Mouse (Mus musculus) hindbrain, embryonic 13.5 days (tissue): ENCODE results near the gene Echs1. TPM values are rescaled to one million over a fixed set of nuclear protein-coding genes. Genes with fewer than 3 reads are reported as not detected.
A peak's percentile ranks its signal among the peaks of the same experiment; 100 is the strongest.

Experiments used
- ATAC-seq: fragments of 200-750 bp; cut with Nextera tagmentation; 2 replicates; pipeline ENCODE4 v1.8.0; 2017; ENCODE audit warnings: moderate TSS enrichment; ENCODE audit not compliant: low FRiP score
- H3K27ac ChIP-seq: fragments of 300-500 bp; sonication (generic); 2 replicates; pipeline ENCODE4 v1.5.1; 2015; ENCODE audit warnings: inconsistent platforms, mild to moderate bottlenecking, moderate library complexity
- H3K27me3 ChIP-seq: fragments of 300-500 bp; sonication (generic); 2 replicates; pipeline ENCODE4 v1.6.1; 2015; ENCODE audit warnings: mild to moderate bottlenecking, inconsistent platforms
- H3K36me3 ChIP-seq: fragments of 300-500 bp; sonication (generic); 2 replicates; pipeline ENCODE4 v1.6.1; 2015; ENCODE audit warnings: mild to moderate bottlenecking, inconsistent platforms
- H3K4me1 ChIP-seq: fragments of 300-500 bp; sonication (generic); replicated peaks from 2 replicates; pipeline ENCODE4 v1.6.1; 2015; ENCODE audit warnings: inconsistent platforms
- H3K4me2 ChIP-seq: fragments of 300-500 bp; sonication (generic); 2 replicates; pipeline ENCODE4 v1.6.1; 2015; ENCODE audit warnings: inconsistent platforms, mild to moderate bottlenecking, moderate library complexity
- H3K4me3 ChIP-seq: fragments of 300-500 bp; sonication (generic); 2 replicates; pipeline ENCODE4 v1.5.1; 2015; ENCODE audit warnings: mild to moderate bottlenecking, inconsistent platforms
- H3K9ac ChIP-seq: fragments of 300-500 bp; sonication (generic); 2 replicates; pipeline ENCODE4 v1.6.1; 2015; ENCODE audit warnings: mild to moderate bottlenecking, inconsistent platforms
- H3K9me3 ChIP-seq: fragments of 300-500 bp; sonication (generic); 2 replicates; pipeline ENCODE4 v1.6.1; 2016; ENCODE audit warnings: inconsistent platforms
- WGBS: fragments of 180-500 bp; shearing (Covaris S2); methylation state at CpG from one replicate; pipeline ENCODE4 v1.1.7; 2015; 5-methylcytosine and 5-hydroxymethylcytosine counted together
- polyA plus RNA-seq: library from polyadenylated mRNA; unstranded; fragments of >200 nt; fragmentation: Nextera tagmentation; extraction: Ambion mirVana; gene quantifications from 2 replicates; pipeline ENCODE4 v1.2.1, GENCODE M21; 2015

Echs1 gene
- polyA plus RNA-seq, 1 experiment from 2014 or later, result 125 TPM

- H3K9me3 ChIP-seq, result no peaks in the 10 kb centered on the region
- peak overlapping the region; percentile 94 for H3K27ac ChIP-seq
- peaks cover 6% of the 10 kb centered on the region for H3K27me3 ChIP-seq
- H3K9ac ChIP-seq, result peak overlapping the region; percentile 83
- H3K4me3 ChIP-seq, result peak overlapping the region; percentile 47
- peaks cover 36% of the 10 kb centered on the region for H3K4me1 ChIP-seq
- no peaks in the 10 kb centered on the region for H3K36me3 ChIP-seq
- WGBS, result 2% methylated on average over 24 of the region's 24 CpGs
- peak; percentile 71 for ATAC-seq
- H3K4me2 ChIP-seq, result peak overlapping the region; percentile 79
These were observed 35.6 kb downstream of the Echs1 start for GRCm38 (mm10) chr7:140080503-140081156.

- no peak overlapping the region for H3K4me3 ChIP-seq
- no peak overlapping the region for H3K4me2 ChIP-seq
- H3K4me1 ChIP-seq, result peaks cover 36% of the 10 kb centered on the region
- peak overlapping the region; percentile 94; the same call in 1 of the 2 replicates for H3K27ac ChIP-seq
- H3K9me3 ChIP-seq, result no peaks in the 10 kb centered on the region
- H3K9ac ChIP-seq, result no peak overlapping the region
- no peak for ATAC-seq
- WGBS, result 6% methylated on average over 5 of the region's 5 CpGs
- H3K36me3 ChIP-seq, result peaks cover 4% of the 10 kb centered on the region
- peaks cover 6% of the 10 kb centered on the region for H3K27me3 ChIP-seq
These were observed 37.6 kb downstream of the Echs1 start for GRCm38 (mm10) chr7:140078711-140079110.

GRCm38 (mm10) chr7:140077698-140078097 lies 38.6 kb downstream of the Echs1 start:
- no peak for ATAC-seq
- Histone ChIP-seq H3K9ac (peak overlapping the region; percentile 19; the same call in 1 of the 2 replicates), H3K9me3 (no peaks in the 10 kb centered on the region), H3K27ac (no peak overlapping the region), H3K27me3 (peaks cover 10% of the 10 kb centered on the region), H3K4me1 (peaks cover 32% of the 10 kb centered on the region), H3K36me3 (peaks cover 14% of the 10 kb centered on the region), H3K4me2 (no peak overlapping the region), H3K4me3 (no peak overlapping the region)
- 82% methylated on average over 6 of the region's 6 CpGs for WGBS

GRCm38 (mm10) chr7:140070042-140070711 lies 46.1 kb downstream of the Echs1 start:
- no peak overlapping the region for H3K27ac ChIP-seq
- H3K27me3 ChIP-seq, result peaks cover 44% of the 10 kb centered on the region
- peak overlapping the region; percentile 26; the same call in 1 of the 2 replicates for H3K9ac ChIP-seq
- H3K4me2 ChIP-seq, result peak overlapping the region; percentile 38
- no peaks in the 10 kb centered on the region for H3K9me3 ChIP-seq
- no peak for ATAC-seq
- H3K4me3 ChIP-seq, result peak overlapping the region; percentile 17; the same call in 1 of the 2 replicates
- no peaks in the 10 kb centered on the region for H3K4me1 ChIP-seq
- H3K36me3 ChIP-seq, result peaks cover 43% of the 10 kb centered on the region
- WGBS, result 40% methylated on average over 39 of the region's 39 CpGs

GRCm38 (mm10) chr7:140067397-140067796 lies 48.9 kb downstream of the Echs1 start:
- WGBS, result 73% methylated on average over 6 of the region's 6 CpGs
- Histone ChIP-seq H3K9ac (no peak overlapping the region), H3K27me3 (peaks cover 51% of the 10 kb centered on the region), H3K4me3 (no peak overlapping the region), H3K27ac (no peak overlapping the region), H3K4me1 (peaks cover 5% of the 10 kb centered on the region; the same call in 1 of the 2 replicates), H3K9me3 (no peaks in the 10 kb centered on the region), H3K4me2 (no peak overlapping the region), H3K36me3 (peaks cover 26% of the 10 kb centered on the region)
- ATAC-seq, result no peak

GRCm38 (mm10) chr7:140063092-140063491 lies 53.2 kb downstream of the Echs1 start:
- no peaks in the 10 kb centered on the region for H3K36me3 ChIP-seq
- no peak overlapping the region for H3K9ac ChIP-seq
- no peak for ATAC-seq
- H3K9me3 ChIP-seq, result no peaks in the 10 kb centered on the region
- H3K4me3 ChIP-seq, result no peak overlapping the region
- H3K27me3 ChIP-seq, result peaks cover 43% of the 10 kb centered on the region
- H3K27ac ChIP-seq, result no peak overlapping the region
- peaks cover 48% of the 10 kb centered on the region for H3K4me1 ChIP-seq
- 18% methylated on average over 7 of the region's 7 CpGs for whole genome bisulfite sequencing
- H3K4me2 ChIP-seq, result no peak overlapping the region

- Histone ChIP-seq H3K27me3 (peaks cover 40% of the 10 kb centered on the region), H3K9ac (no peak overlapping the region), H3K4me3 (no peak overlapping the region), H3K9me3 (no peaks in the 10 kb centered on the region), H3K4me2 (peak overlapping the region; percentile 73; the same call in 1 of the 2 replicates), H3K36me3 (no peaks in the 10 kb centered on the region), H3K4me1 (peaks cover 56% of the 10 kb centered on the region), H3K27ac (peak overlapping the region; percentile 14; the same call in 1 of the 2 replicates)
- 7% methylated on average over 11 of the region's 11 CpGs for WGBS
- ATAC-seq, result no peak; the same call in 1 of the 2 replicates
These were observed 54.0 kb downstream of the Echs1 start for GRCm38 (mm10) chr7:140062307-140062706.

- ATAC-seq, result no peak
- Histone ChIP-seq H3K27me3 (peaks cover 40% of the 10 kb centered on the region), H3K4me1 (peaks cover 60% of the 10 kb centered on the region), H3K9me3 (no peaks in the 10 kb centered on the region), H3K36me3 (no peaks in the 10 kb centered on the region), H3K4me2 (peak overlapping the region; percentile 73), H3K9ac (peak overlapping the region; percentile 72), H3K4me3 (peak overlapping the region; percentile 36), H3K27ac (peak overlapping the region; percentile 14; the same call in 1 of the 2 replicates)
- 2% methylated on average over 6 of the region's 6 CpGs for WGBS
These were observed 54.5 kb downstream of the Echs1 start for GRCm38 (mm10) chr7:140061832-140062130.

- peak overlapping the region; percentile 69 for H3K27ac ChIP-seq
- H3K4me1 ChIP-seq, result peaks cover 65% of the 10 kb centered on the region
- peak overlapping the region; percentile 36 for H3K4me3 ChIP-seq
- peak; percentile 46 for ATAC-seq
- H3K9me3 ChIP-seq, result no peaks in the 10 kb centered on the region
- H3K4me2 ChIP-seq, result peak overlapping the region; percentile 73
- no peaks in the 10 kb centered on the region for H3K36me3 ChIP-seq
- H3K27me3 ChIP-seq, result peaks cover 40% of the 10 kb centered on the region
- peak overlapping the region; percentile 72 for H3K9ac ChIP-seq
- under 1% methylated on average over 47 of the region's 47 CpGs for WGBS
These were observed 55.1 kb downstream of the Echs1 start for GRCm38 (mm10) chr7:140060936-140061831.

- H3K27ac ChIP-seq, result no peak overlapping the region
- H3K4me3 ChIP-seq, result no peak overlapping the region
- H3K4me1 ChIP-seq, result peaks cover 66% of the 10 kb centered on the region
- no peaks in the 10 kb centered on the region for H3K9me3 ChIP-seq
- WGBS, result 17% methylated on average over 4 of the region's 4 CpGs
- ATAC-seq, result no peak
- H3K9ac ChIP-seq, result no peak overlapping the region; the same call in 1 of the 2 replicates
- H3K27me3 ChIP-seq, result peaks cover 31% of the 10 kb centered on the region
- peak overlapping the region; percentile 13 for H3K4me2 ChIP-seq
- no peaks in the 10 kb centered on the region for H3K36me3 ChIP-seq
These were observed 56.7 kb downstream of the Echs1 start for GRCm38 (mm10) chr7:140059601-140060000.

- 6% methylated on average over 7 of the region's 7 CpGs for WGBS
- H3K4me1 ChIP-seq, result peaks cover 66% of the 10 kb centered on the region
- H3K9me3 ChIP-seq, result no peaks in the 10 kb centered on the region
- peak overlapping the region; percentile 96 for H3K27ac ChIP-seq
- peak overlapping the region; percentile 85 for H3K9ac ChIP-seq
- H3K4me2 ChIP-seq, result peak overlapping the region; percentile 74
- H3K27me3 ChIP-seq, result peaks cover 21% of the 10 kb centered on the region
- no peaks in the 10 kb centered on the region for H3K36me3 ChIP-seq
- ATAC-seq, result 0 out of 2 replicates have a peak, but pooled peaks have one; percentile 2
- peak overlapping the region; percentile 51 for H3K4me3 ChIP-seq
These were observed 57.7 kb downstream of the Echs1 start for GRCm38 (mm10) chr7:140058528-140058927.
